Mouse (Mus musculus) CD4-positive naive resting alpha-beta T cell, adult 76 days (primary cell): ENCODE data around the gene Arl5b. TPM values are rescaled to one million over a fixed set of nuclear protein-coding genes. Genes with fewer than 3 reads are reported as not detected.

Experiments used
- total RNA-seq: library from RNA; stranded (reverse); gene quantifications from one replicate; pipeline ENCODE4 v1.2.4, GENCODE M21; 2023

Gene Arl5b
- 185 TPM for total RNA-seq

GRCm38 (mm10) chr2:15049117-15049873 lies at the start of gene Arl5b:
Gene Arl5b, plus strand, starts transcription at chr2:15049395.

DNA sequence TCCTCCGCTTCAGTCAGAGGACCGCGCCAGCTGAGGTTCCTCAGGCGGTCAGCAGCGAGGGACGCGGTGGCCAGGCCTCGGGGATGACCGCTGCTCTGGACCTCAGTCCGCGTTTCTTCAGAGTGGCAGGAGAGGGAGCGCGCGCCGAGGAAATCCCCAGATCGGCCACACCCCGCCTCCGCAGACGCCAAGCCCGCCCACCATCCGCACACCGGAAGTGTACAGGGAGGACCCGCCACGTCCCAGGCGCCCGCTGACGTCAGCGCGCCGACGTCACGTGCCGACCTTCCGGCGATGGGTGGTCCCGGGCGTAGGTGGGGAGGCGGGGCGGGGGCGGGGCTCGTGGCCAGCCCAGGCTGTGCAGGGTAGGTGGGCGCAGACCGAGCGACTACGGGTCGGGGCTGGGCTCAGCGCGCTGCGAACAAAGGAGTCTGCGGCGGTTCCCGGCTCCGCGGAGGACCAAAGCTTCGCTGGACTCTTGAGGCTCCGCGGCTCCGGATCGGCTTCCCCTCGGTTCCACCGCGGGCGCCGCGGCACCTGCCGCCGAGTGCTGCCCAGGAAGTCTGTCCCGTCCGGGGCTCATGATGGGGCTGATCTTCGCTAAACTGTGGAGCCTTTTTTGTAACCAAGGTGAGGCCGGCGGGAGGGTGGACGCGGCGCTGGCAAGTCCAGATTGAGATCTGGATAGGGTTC lies 5.9 kb downstream of the Arl5b start, which contains the start of gene Nsun6:
Nsun6 (minus strand) TSS at position 125 of the 693 bp plus-strand sequence.

Other genes with a start within 250 kb of the Arl5b start
- gene Nsun6, start 5.7 kb downstream of the Arl5b start, total RNA-seq, result 21.6 TPM